Mouse (Mus musculus): Measurements from ENCODE around the gene Gm21983. TPM values are rescaled to one million over a fixed set of nuclear protein-coding genes. Genes with fewer than 3 reads are reported as not detected.
A peak's percentile ranks its signal among the peaks of the same experiment; 100 is the strongest.

Gene Gm21983
- total and polyA plus RNA-seq, 2 experiments from 2014 or later = not detected

- no peaks in the 10 kb centered on the region for H3K4me1 ChIP-seq (ENCODE audit: insufficient read depth, low read length)
- H3K9ac ChIP-seq (replicated peaks; ENCODE audit: low read length, poor library complexity, severe bottlenecking) = no peak overlapping the region
- 77% methylated on average over 5 of the region's 5 CpGs for WGBS
- no peak overlapping the region for H3K4me2 ChIP-seq (ENCODE audit: low read depth, low read length, poor library complexity, severe bottlenecking)
- no peaks in the 10 kb centered on the region for H3K9me3 ChIP-seq (ENCODE audit: low read length)
- ATAC-seq (ENCODE audit: low FRiP score) (no peak), DNase-seq (ENCODE audit: low spot score) (no peak)
- H3K27ac ChIP-seq (ENCODE audit: low read depth, low read length) = no peak overlapping the region
- no peaks in the 10 kb centered on the region for H3K36me3 ChIP-seq (ENCODE audit: insufficient read depth, low read length)
- TF ChIP-seq CTCF (IDR thresholded peaks at IDR 0.05) = no peak
- H3K27me3 ChIP-seq (ENCODE audit: insufficient read depth, low read length) = no peaks in the 10 kb centered on the region
- H3K4me3 ChIP-seq (ENCODE audit: low read depth, low read length) = no peak overlapping the region
These were observed 56.5 kb downstream of the Gm21983 start for GRCm38 (mm10) chr7:27124305-27124832.

DNA sequence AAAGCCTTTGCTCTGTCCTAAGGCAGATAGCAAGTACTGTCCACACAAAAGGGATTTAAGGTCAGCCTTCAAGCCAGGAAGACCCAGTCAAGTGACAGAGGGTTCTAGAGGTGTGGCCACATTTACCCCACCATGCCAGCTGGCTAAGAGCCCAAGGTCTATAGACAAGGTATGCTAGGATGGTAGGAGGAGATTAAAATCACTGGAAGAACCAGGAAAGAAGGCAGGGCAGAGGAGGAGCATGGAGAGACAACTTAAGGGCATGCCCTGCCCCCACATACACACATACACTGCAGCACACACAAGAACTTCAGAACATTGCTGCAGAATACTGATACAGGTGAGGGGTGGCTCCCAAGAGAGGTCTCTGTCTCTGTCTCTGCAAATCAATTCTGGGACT lies 61.2 kb downstream of the Gm21983 start, which contains the start of gene Cyp2f2:
Gene Cyp2f2, plus strand, starts transcription at position 234 of the 400 bp plus-strand sequence.
- TF ChIP-seq CTCF (IDR thresholded peaks at IDR 0.05) = no peak
- DNase-seq (ENCODE audit: low spot score) (no peak), ATAC-seq (ENCODE audit: low FRiP score) (no peak)
- no peak within 1 kb of the TSS for H3K4me3 ChIP-seq (ENCODE audit: low read depth, low read length)
- no peak within 1 kb of the TSS for H3K27ac ChIP-seq (ENCODE audit: low read depth, low read length)
- H3K27me3 ChIP-seq (ENCODE audit: insufficient read depth, low read length) = no peaks in the 10 kb centered on the region
- H3K4me1 ChIP-seq (ENCODE audit: insufficient read depth, low read length) = no peaks in the 10 kb centered on the region
- no peak within 1 kb of the TSS for H3K9ac ChIP-seq (replicated peaks; ENCODE audit: low read length, poor library complexity, severe bottlenecking)
- H3K9me3 ChIP-seq (ENCODE audit: low read length) = no peaks in the 10 kb centered on the region
- no peak within 1 kb of the TSS for H3K4me2 ChIP-seq (ENCODE audit: low read depth, low read length, poor library complexity, severe bottlenecking)
- H3K36me3 ChIP-seq (ENCODE audit: insufficient read depth, low read length) = no peaks in the 10 kb centered on the region

MicroRNAs within 50 kb of the gene (microRNA counts, 519-probe panel; counts per million panel counts)
- 528 counts per million, percentile 58 among the panel's probes with 10 or more counts for microRNA mmu-miR-1191

Small RNA genes within 50 kb of the gene (microRNA-seq; reads per million reads assigned to microRNA genes)
- gene Mir1191 (ENCODE audit: borderline number of aligned reads) = 2.0 reads per million
- gene Mir3101 (ENCODE audit: borderline number of aligned reads) = not detected

Other genes with a start within 250 kb of the Gm21983 start
- not detected in 2 replicates for gene Cyp2a22, start 241.7 kb downstream of the Gm21983 start, total RNA-seq (2014; rRNA removed)
- not detected in 2 replicates for gene Cyp2a22, start 241.7 kb downstream of the Gm21983 start, polyA plus RNA-seq (2015; fragmentation: Nextera tagmentation; extraction: Ambion mirVana)
- gene Cyp2a12, start 152.0 kb downstream of the Gm21983 start, total RNA-seq (2014; rRNA removed) = not detected in 2 replicates
- gene Cyp2a12, start 152.0 kb downstream of the Gm21983 start, polyA plus RNA-seq (2015; fragmentation: Nextera tagmentation; extraction: Ambion mirVana) = not detected in 2 replicates
- gene Cyp2f2, start 61.2 kb downstream of the Gm21983 start, total RNA-seq (2014; rRNA removed) = 0.55 and 0.57 TPM in 2 replicates
- 0.32 and 0.39 TPM in 2 replicates for gene Cyp2f2, start 61.2 kb downstream of the Gm21983 start, polyA plus RNA-seq (2015; fragmentation: Nextera tagmentation; extraction: Ambion mirVana)
- gene Cyp2t4, start 27.4 kb downstream of the Gm21983 start, total RNA-seq (2014; rRNA removed) = not detected in 2 replicates
- gene Cyp2t4, start 27.4 kb downstream of the Gm21983 start, polyA plus RNA-seq (2015; fragmentation: Nextera tagmentation; extraction: Ambion mirVana) = 0.29 and 0.30 TPM in 2 replicates
- gene Egln2, start 14.3 kb downstream of the Gm21983 start, total RNA-seq (2014; rRNA removed) = 104 and 116 TPM in 2 replicates
- 80.7 and 85.6 TPM in 2 replicates for gene Egln2, start 14.3 kb downstream of the Gm21983 start, polyA plus RNA-seq (2015; fragmentation: Nextera tagmentation; extraction: Ambion mirVana)
- gene Rab4b, start 2.2 kb downstream of the Gm21983 start, total RNA-seq (2014; rRNA removed) = 60.5 and 65.6 TPM in 2 replicates
- gene Rab4b, start 2.2 kb downstream of the Gm21983 start, polyA plus RNA-seq (2015; fragmentation: Nextera tagmentation; extraction: Ambion mirVana) = 138 and 142 TPM in 2 replicates
- gene Mia, start 71 bp upstream of the Gm21983 start, total RNA-seq (2014; rRNA removed) = 4.3 and 20.6 TPM in 2 replicates
- gene Mia, start 71 bp upstream of the Gm21983 start, polyA plus RNA-seq (2015; fragmentation: Nextera tagmentation; extraction: Ambion mirVana) = 17.6 and 20.4 TPM in 2 replicates
- gene BC024978, start 14.7 kb upstream of the Gm21983 start, total RNA-seq (2014; rRNA removed) = 5.9 and 8.7 TPM in 2 replicates
- gene BC024978, start 14.7 kb upstream of the Gm21983 start, polyA plus RNA-seq (2015; fragmentation: Nextera tagmentation; extraction: Ambion mirVana) = 2.3 and 2.8 TPM in 2 replicates
- gene Snrpa, start 15.2 kb upstream of the Gm21983 start, total RNA-seq (2014; rRNA removed) = 138 and 142 TPM in 2 replicates
- 147 and 151 TPM in 2 replicates for gene Snrpa, start 15.2 kb upstream of the Gm21983 start, polyA plus RNA-seq (2015; fragmentation: Nextera tagmentation; extraction: Ambion mirVana)
- 15.3 and 17.3 TPM in 2 replicates for gene Itpkc, start 47.6 kb upstream of the Gm21983 start, total RNA-seq (2014; rRNA removed)
- 4.7 and 5.4 TPM in 2 replicates for gene Itpkc, start 47.6 kb upstream of the Gm21983 start, polyA plus RNA-seq (2015; fragmentation: Nextera tagmentation; extraction: Ambion mirVana)
- gene Coq8b, start 51.9 kb upstream of the Gm21983 start, total RNA-seq (2014; rRNA removed) = 24.8 and 26.0 TPM in 2 replicates
- 15.1 and 16.7 TPM in 2 replicates for gene Coq8b, start 51.9 kb upstream of the Gm21983 start, polyA plus RNA-seq (2015; fragmentation: Nextera tagmentation; extraction: Ambion mirVana)
- gene Numbl, start 77.3 kb upstream of the Gm21983 start, total RNA-seq (2014; rRNA removed) = 111 and 147 TPM in 2 replicates
- gene Numbl, start 77.3 kb upstream of the Gm21983 start, polyA plus RNA-seq (2015; fragmentation: Nextera tagmentation; extraction: Ambion mirVana) = 59.8 and 60.9 TPM in 2 replicates
- gene Ltbp4, start 156.6 kb upstream of the Gm21983 start, total RNA-seq (2014; rRNA removed) = 25.3 and 44.3 TPM in 2 replicates
- 13.6 and 16.0 TPM in 2 replicates for gene Ltbp4, start 156.6 kb upstream of the Gm21983 start, polyA plus RNA-seq (2015; fragmentation: Nextera tagmentation; extraction: Ambion mirVana)
- gene Shkbp1, start 174.9 kb upstream of the Gm21983 start, total RNA-seq (2014; rRNA removed) = 36.3 and 42.7 TPM in 2 replicates
- gene Shkbp1, start 174.9 kb upstream of the Gm21983 start, polyA plus RNA-seq (2015; fragmentation: Nextera tagmentation; extraction: Ambion mirVana) = 24.1 and 25.1 TPM in 2 replicates
- not detected in 2 replicates for gene Gm20479, start 176.3 kb upstream of the Gm21983 start, total RNA-seq (2014; rRNA removed)
- not detected in 2 replicates for gene Gm20479, start 176.3 kb upstream of the Gm21983 start, polyA plus RNA-seq (2015; fragmentation: Nextera tagmentation; extraction: Ambion mirVana)

Data from midbrain, postnatal 0 days (tissue).